Mouse (Mus musculus) heart, embryonic 14.5 days (tissue): ENCODE results near the gene Syt1. TPM values are rescaled to one million over a fixed set of nuclear protein-coding genes. Genes with fewer than 3 reads are reported as not detected.

Experiments
- ATAC-seq: fragments of 200-750 bp; cut with Nextera tagmentation; 2 replicates; pipeline ENCODE4 v1.8.0; 2017; ENCODE audit warnings: low read depth, moderate TSS enrichment; ENCODE audit not compliant: insufficient number of reproducible peaks, insufficient read depth, low FRiP score
- H3K27ac ChIP-seq, 2 experiments: fragments of 200-500 bp in 1 of 2; fragments of 300-500 bp in 1 of 2; sonication (generic) in 1 of 2; replicated peaks in 1 of 2; 2 replicates each; pipeline ENCODE4 v1.5.1; 2012 to 2014; ENCODE audit warnings: low read depth in 2 of 2, low read length in 2 of 2, control low read depth in 1 of 2, mild to moderate bottlenecking in 1 of 2, mixed read lengths in 1 of 2; ENCODE audit not compliant: control insufficient read depth in 1 of 2, insufficient read depth in 1 of 2
- H3K27me3 ChIP-seq: fragments of 300-500 bp; sonication (generic); 2 replicates; pipeline ENCODE4 v1.6.1; 2014; ENCODE audit warnings: mild to moderate bottlenecking, low read length, control low read depth; ENCODE audit not compliant: control insufficient read depth, insufficient read depth
- H3K36me3 ChIP-seq: fragments of 300-500 bp; sonication (generic); 2 replicates; pipeline ENCODE4 v1.6.1; 2014; ENCODE audit warnings: mild to moderate bottlenecking, control low read depth, low read length, mixed read lengths; ENCODE audit not compliant: control insufficient read depth, insufficient read depth
- H3K4me1 ChIP-seq, 2 experiments: fragments of 200-500 bp in 1 of 2; fragments of 300-500 bp in 1 of 2; sonication (generic) in 1 of 2; 2 replicates each; pipeline ENCODE4 v1.6.1; 2012 to 2014; ENCODE audit warnings: low read length in 2 of 2, control low read depth in 1 of 2, mixed read lengths in 1 of 2; ENCODE audit not compliant: control insufficient read depth in 2 of 2, insufficient read depth in 2 of 2
- H3K4me2 ChIP-seq: fragments of 300-500 bp; sonication (generic); 2 replicates; pipeline ENCODE4 v1.6.1; 2014; ENCODE audit warnings: mild to moderate bottlenecking, low read length
- H3K4me3 ChIP-seq, 2 experiments: fragments of 200-500 bp in 1 of 2; fragments of 300-500 bp in 1 of 2; sonication (generic) in 1 of 2; 2 replicates each; pipeline ENCODE4 v1.5.1; 2012 to 2014; ENCODE audit warnings: low read length in 2 of 2, mild to moderate bottlenecking in 2 of 2, control low read depth in 1 of 2, low read depth in 1 of 2, moderate library complexity in 1 of 2; ENCODE audit not compliant: control insufficient read depth in 1 of 2, insufficient read depth in 1 of 2
- H3K9ac ChIP-seq: fragments of 300-500 bp; sonication (generic); 2 replicates; pipeline ENCODE4 v1.6.1; 2014; ENCODE audit warnings: mild to moderate bottlenecking, low read length
- H3K9me3 ChIP-seq: fragments of 300-500 bp; sonication (generic); 2 replicates; pipeline ENCODE4 v1.6.1; 2016; ENCODE audit warnings: low read length, control low read depth; ENCODE audit not compliant: control insufficient read depth
- WGBS: fragments of 180-500 bp; shearing (Covaris S2); extraction: QIAGEN DNeasy Blood & Tissue Kit; methylation state at CpG from one replicate; pipeline ENCODE4 v1.1.7; 2014; 5-methylcytosine and 5-hydroxymethylcytosine counted together
- polyA plus RNA-seq: library from polyadenylated mRNA; unstranded; fragments of >200 nt; fragmentation: Nextera tagmentation; extraction: Ambion mirVana; gene quantifications from 2 replicates; pipeline ENCODE4 v1.2.1, GENCODE M21; 2014

Syt1 gene
- polyA plus RNA-seq, 1 experiment from 2014 or later: 1.2 TPM

- WGBS: 100% methylated on average over 1 of the region's 1 CpGs
- Histone ChIP-seq H3K4me2 (no peak overlapping the region), H3K4me1 (no peaks in the 10 kb centered on the region), H3K4me3 (no peak overlapping the region), H3K27ac (no peak overlapping the region), H3K27me3 (no peaks in the 10 kb centered on the region), H3K9me3 (no peaks in the 10 kb centered on the region), H3K9ac (no peak overlapping the region), H3K36me3 (no peaks in the 10 kb centered on the region)
- ATAC-seq: no peak
Measured at GRCm38 (mm10) chr10:108905264-108905663, 105.5 kb downstream of the Syt1 start.

- Histone ChIP-seq H3K27ac (no peak overlapping the region), H3K4me2 (no peak overlapping the region), H3K9ac (no peak overlapping the region), H3K36me3 (no peaks in the 10 kb centered on the region), H3K4me3 (no peak overlapping the region), H3K27me3 (no peaks in the 10 kb centered on the region), H3K4me1 (no peaks in the 10 kb centered on the region), H3K9me3 (no peaks in the 10 kb centered on the region)
- ATAC-seq: no peak
- 74% methylated on average over 4 of the region's 4 CpGs for WGBS
Measured at GRCm38 (mm10) chr10:108904371-108904770, 106.4 kb downstream of the Syt1 start.

- Histone ChIP-seq H3K27ac (no peak overlapping the region), H3K9ac (no peak overlapping the region), H3K9me3 (no peaks in the 10 kb centered on the region), H3K36me3 (no peaks in the 10 kb centered on the region), H3K4me2 (no peak overlapping the region), H3K4me3 (no peak overlapping the region), H3K4me1 (no peaks in the 10 kb centered on the region), H3K27me3 (no peaks in the 10 kb centered on the region)
- no peak for ATAC-seq
- 61% methylated on average over 5 of the region's 5 CpGs for WGBS
Measured at GRCm38 (mm10) chr10:108896529-108896928, 114.3 kb downstream of the Syt1 start.

GRCm38 (mm10) chr10:108893288-108893687 lies 117.5 kb downstream of the Syt1 start:
- no peak overlapping the region for H3K4me3 ChIP-seq
- H3K9me3 ChIP-seq: no peaks in the 10 kb centered on the region
- H3K4me2 ChIP-seq: no peak overlapping the region
- no peak overlapping the region for H3K9ac ChIP-seq
- no peaks in the 10 kb centered on the region for H3K4me1 ChIP-seq
- no peak overlapping the region for H3K27ac ChIP-seq
- no peaks in the 10 kb centered on the region for H3K27me3 ChIP-seq
- WGBS: 85% methylated on average over 6 of the region's 6 CpGs
- ATAC-seq: no peak
- no peaks in the 10 kb centered on the region for H3K36me3 ChIP-seq

GRCm38 (mm10) chr10:108892441-108892840 lies 118.3 kb downstream of the Syt1 start:
- Histone ChIP-seq H3K9ac (no peak overlapping the region), H3K9me3 (no peaks in the 10 kb centered on the region), H3K36me3 (no peaks in the 10 kb centered on the region), H3K4me2 (no peak overlapping the region), H3K4me1 (no peaks in the 10 kb centered on the region), H3K4me3 (no peak overlapping the region), H3K27ac (no peak overlapping the region), H3K27me3 (no peaks in the 10 kb centered on the region)
- no peak for ATAC-seq
- 97% methylated on average over 1 of the region's 1 CpGs for WGBS

GRCm38 (mm10) chr10:108889084-108889483 lies 121.7 kb downstream of the Syt1 start:
- ATAC-seq: no peak
- WGBS: 82% methylated on average over 4 of the region's 4 CpGs

GRCm38 (mm10) chr10:108886781-108887180 lies 124.0 kb downstream of the Syt1 start:
- no peak for ATAC-seq
- H3K27ac ChIP-seq: no peak overlapping the region
- H3K9ac ChIP-seq: no peak overlapping the region

More at GRCm38 (mm10) chr10:108889084-108889483, 121.7 kb downstream of the Syt1 start:
- Histone ChIP-seq H3K4me3 (no peak overlapping the region), H3K27ac (no peak overlapping the region), H3K9me3 (no peaks in the 10 kb centered on the region), H3K9ac (no peak overlapping the region), H3K36me3 (no peaks in the 10 kb centered on the region), H3K4me2 (no peak overlapping the region), H3K27me3 (no peaks in the 10 kb centered on the region), H3K4me1 (peaks cover 0 to 4% of the 10 kb centered on the region in 2 experiments; a peak in 1 of 4 replicates)

GRCm38 (mm10) chr10:108885769-108886168 lies 125.0 kb downstream of the Syt1 start:
- H3K36me3 ChIP-seq: no peaks in the 10 kb centered on the region
- peaks cover 0 to 4% of the 10 kb centered on the region in 2 experiments; a peak in 1 of 4 replicates for H3K4me1 ChIP-seq
- WGBS: 93% methylated on average over 1 of the region's 1 CpGs
- H3K27ac ChIP-seq: no peak overlapping the region
- H3K9me3 ChIP-seq: no peaks in the 10 kb centered on the region
- no peak overlapping the region for H3K4me3 ChIP-seq
- H3K9ac ChIP-seq: no peak overlapping the region
- no peak overlapping the region for H3K4me2 ChIP-seq
- no peak for ATAC-seq
- no peaks in the 10 kb centered on the region for H3K27me3 ChIP-seq

More at GRCm38 (mm10) chr10:108886781-108887180, 124.0 kb downstream of the Syt1 start:
- Histone ChIP-seq H3K36me3 (no peaks in the 10 kb centered on the region), H3K27me3 (no peaks in the 10 kb centered on the region), H3K4me1 (peaks cover 0 to 4% of the 10 kb centered on the region in 2 experiments; a peak in 1 of 4 replicates), H3K4me2 (no peak overlapping the region), H3K4me3 (no peak overlapping the region), H3K9me3 (no peaks in the 10 kb centered on the region)
